Mouse (Mus musculus) MEL-GATA-1-ER (cell line): Measurements from ENCODE around the gene Wars.

Experiments
- DNase-seq: peaks from one replicate; pipeline ENCODE4 v3.0.0-alpha.2; 2012; ENCODE audit warnings: low read depth; ENCODE audit errors: extremely low read depth

Gene Wars

DNA sequence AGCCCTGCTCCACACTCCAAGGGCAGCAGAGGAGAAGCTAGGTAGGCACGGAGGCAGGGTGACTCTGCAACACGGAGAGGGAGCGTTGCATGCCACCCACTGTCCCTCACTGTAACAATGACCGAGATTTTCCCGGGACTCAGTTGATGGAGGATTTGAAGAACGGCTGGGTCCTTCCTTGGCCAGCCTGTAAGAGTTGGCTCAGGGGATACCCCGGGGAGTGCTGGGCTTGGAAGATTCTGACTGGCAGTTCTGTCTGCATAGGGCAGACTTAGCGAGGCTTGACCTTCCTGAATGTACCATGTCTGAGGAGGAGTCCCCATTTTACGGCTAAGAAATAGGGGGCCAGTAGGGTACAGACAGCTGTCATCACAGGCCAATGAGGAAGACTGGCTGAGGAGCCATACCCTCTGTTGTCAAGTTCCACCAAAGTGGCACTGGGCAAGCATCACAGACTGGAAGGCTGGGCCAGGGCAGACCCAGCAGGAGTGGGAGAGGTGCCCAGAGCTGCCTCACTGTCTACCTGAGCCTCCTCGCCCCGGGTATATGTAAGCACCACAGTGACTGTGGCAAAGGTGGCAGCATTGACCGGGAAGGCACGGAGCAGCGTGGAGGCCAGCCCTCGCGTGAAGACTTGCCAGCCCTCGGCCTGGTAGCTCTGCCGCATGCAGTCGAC, 67.6 kb downstream of the Wars start:
- DNase-seq, result no peak

DNA sequence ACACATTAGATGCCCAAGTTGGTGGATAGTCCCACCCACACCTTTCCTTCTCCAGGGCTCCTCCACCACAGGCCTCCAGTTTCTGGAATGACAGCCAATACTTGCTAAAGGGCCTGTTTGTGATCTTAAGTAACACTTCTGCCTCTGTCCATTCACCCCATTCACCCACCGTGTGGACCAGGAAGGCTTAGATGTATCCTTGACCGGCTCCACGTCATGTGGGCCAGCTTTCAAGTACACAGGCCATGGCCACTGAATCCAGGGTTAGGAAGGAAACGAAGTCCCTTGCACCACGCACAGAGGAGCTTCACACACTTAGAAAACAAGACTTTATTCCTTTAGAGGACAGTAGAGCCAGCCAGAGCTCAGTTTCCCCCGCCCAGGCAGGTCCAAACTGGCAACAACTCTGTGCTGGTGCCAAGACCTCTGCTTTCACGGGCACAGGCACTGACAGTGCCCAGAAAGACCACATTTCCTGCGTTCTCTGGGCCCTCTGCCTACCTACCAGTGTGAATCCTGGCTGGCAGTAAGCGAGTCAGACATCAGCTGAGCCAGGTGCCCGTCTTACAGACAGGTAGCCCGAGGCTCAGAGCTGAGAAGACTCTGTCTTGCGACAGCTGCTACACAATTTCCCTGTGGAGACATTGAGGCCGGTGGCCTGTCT, 68.3 kb downstream of the Wars start:
- DNase-seq, result no peak

DNA sequence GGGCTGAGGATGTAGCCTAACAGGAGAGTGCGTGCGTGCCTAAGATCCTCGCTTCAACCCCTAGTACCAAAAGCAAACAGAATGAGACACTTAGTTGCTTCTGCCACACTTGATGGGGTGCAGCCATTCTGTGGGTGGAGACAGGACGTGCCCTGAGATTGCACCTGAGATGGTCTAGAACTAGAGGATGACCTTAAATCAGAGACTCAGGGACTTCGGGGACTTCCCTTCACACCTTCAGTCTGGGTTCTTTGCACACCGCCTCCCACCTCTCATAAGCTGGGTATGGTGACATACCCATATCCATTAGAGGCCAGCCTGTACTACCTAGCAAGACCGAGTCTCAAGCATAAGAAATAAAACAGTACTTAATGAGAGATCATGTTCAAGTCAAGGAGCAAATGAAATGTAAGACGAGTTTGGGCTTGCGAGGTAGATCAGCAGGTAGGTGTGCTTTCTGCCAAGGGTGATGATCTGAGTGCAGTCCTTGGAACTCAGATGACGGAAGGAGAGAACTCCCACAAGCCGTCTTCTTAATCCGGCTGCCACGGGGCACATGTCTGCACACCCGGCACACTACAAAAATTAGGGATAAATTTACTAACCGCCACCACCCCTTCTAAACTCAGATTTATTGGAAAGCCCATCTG, 69.6 kb downstream of the Wars start:
- no peak for DNase-seq

DNA sequence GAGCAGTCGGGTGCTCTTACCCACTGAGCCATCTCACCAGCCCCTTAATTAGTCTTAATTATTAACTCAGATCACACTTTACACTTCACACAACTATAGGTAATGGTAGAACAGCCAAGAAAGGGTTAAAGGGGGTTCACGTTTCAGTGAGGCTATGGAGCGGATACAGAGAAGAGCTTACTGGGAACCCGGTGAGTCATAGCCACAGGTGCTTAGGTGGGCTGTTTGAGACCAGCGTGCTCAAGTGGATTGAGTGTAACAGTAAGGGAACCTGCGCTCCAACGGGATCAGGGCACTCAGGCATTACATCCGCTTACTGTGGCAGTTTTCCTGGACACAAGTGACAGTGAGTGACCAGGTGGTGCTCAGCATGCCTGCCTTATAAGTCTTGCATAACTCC, 70.9 kb downstream of the Wars start:
- no peak for DNase-seq

DNA sequence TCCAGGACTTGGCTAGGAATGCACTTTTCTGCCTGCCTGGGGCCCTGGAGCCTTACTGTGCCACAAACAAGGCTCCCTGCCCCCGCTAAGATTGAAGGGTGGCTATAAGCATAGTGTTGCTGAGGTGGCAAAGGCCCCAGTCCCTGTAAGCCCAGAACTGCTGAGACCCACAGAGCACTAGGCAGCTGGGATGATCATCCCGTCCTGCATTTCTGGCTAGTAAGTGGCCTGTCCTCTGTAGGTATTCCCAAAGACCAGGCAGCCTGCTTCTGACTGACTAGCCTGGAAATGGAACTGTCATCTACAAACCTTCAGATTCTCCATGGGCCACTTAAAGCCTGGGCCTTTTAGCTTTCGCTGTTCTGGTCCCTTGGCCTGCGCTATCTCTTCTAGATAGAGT, 73.5 kb downstream of the Wars start:
- no peak for DNase-seq

DNA sequence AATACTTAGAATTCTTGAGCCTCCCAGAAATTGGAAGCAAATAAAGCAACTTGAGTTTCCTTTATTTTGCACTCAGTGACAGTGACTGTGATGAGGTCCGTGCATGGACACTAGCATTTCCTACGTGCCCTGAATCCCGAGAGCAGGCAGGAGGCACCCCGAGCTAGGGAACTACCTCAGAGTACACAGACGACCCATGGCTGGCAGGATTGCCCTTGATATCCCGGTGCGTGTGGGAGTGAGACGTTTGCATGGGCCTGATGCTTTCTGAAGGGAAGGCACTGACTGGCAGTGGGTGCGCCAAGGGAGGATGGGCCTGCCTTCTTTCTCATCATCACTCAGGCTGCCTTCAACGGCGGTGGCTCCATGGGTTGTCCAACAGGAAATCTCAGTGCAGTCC, 77.4 kb downstream of the Wars start:
- no peak for DNase-seq

DNA sequence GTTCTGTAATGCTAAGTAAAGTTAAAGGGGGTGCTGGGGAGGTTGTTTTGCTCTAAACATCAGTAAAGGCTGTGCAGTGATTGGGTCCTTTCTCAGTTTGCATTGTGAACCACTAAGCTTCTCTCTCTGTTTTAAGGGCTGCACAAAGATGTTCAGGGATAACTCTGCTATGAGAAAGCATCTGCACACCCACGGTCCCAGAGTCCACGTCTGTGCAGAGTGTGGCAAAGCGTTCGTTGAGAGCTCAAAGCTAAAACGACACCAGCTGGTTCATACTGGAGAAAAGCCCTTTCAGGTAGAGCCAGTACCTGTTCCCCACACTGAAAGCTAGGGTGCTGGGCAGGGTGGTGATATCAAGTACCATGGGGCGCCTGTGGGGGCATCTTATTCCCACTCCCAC, 79.5 kb downstream of the Wars start:
- no peak for DNase-seq

DNA sequence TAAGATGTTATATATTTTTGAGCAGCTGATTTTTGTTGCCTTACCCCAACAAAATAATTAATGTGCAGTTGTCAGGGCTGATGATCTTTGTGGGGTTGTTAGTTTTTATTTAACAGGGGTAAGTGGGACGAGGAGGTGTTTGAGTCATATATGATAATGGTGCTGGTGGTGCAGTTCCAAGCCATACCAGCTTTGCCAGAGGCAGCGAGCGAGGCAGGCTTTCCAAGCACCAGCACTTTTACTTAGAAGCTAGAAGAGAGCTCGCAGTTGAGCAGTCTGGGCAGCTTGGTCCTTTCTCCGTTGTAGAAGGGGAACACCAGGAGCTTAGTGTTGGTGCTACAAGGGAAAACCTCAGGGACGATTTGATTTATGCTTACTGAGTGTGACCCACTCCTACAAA, 81.5 kb downstream of the Wars start:
- DNase-seq, result no peak

DNA sequence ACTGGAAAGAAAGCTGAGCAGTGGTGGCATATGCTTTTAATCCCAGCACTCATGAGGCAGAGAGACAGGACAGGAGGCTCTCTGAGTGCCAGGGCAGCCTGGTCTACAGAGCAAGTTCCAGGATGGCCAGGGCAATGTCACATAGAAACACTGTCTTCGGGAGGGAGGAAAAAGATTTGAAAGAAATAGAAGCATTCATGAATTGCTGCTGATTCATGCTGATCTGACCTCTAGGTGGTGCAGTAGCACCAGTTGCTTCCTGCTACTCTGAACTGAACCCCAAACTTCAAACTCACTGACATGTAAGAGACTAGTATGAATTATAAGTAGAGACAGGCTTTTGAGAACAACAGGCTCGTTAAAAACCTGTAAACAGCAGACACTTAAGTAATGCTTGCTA, 82.8 kb downstream of the Wars start:
- DNase-seq, result peak; percentile 33

DNA sequence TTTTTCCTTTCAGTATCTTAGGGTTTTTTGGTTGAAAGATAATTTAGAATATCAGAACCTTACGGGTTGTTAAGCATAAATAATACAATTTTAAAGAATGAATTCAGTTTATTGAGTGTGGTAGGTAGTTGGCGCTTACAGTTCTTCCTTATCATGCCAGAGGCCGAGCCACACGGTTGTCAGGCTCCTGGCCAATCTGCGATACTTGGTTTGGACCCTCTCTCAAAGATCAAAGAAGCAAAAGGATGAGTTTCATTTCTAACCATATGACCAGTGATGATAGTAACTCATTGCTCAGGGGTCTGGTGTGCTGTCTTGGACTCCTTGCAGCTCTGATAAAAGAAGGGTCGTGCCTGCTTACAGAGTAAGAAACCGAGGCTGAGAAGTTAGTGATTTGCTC, 83.7 kb downstream of the Wars start:
- no peak for DNase-seq
